Mouse (Mus musculus): ENCODE measurements at regions not wholly inside any gene's neighbourhood (a gene's known extent, or its start where the extent isn't known, plus 50 kb on each side); places are given as distances from the start of the nearest gene placed in this dataset.

DNA sequence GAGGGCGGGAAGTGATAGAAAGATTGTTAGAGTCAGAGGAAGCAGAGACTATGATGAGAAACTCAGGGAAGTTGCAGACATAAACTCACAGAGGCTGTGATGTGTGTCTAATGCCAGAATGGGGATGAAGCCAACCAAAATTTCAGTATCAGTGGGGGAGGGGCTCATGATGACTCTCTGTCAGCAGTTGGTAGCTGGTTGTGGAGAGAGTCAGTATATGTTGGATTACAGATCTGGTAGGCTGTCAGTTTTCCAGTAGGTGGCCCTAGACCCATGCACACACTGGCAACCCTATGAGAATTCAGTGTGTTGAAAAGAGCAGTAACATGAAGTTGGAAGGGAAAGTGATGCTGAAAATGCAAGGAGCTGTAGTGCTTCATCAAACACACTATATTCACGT is 257.5 kb downstream of the Ttc32 start:
- ATAC-seq (ENCODE audit: low read depth): no peak
- Histone ChIP-seq H3K9me3 (no peaks in the 10 kb centered on the region), H3K4me2 (no peak overlapping the region), H3K4me3 (no peak overlapping the region), H3K27ac (replicated peaks) (no peak overlapping the region), H3K4me1 (replicated peaks) (no peaks in the 10 kb centered on the region), H3K9ac (no peak overlapping the region), H3K27me3 (no peaks in the 10 kb centered on the region), H3K36me3 (no peaks in the 10 kb centered on the region)
- 93% methylated on average over 2 of the region's 2 CpGs for WGBS

DNA sequence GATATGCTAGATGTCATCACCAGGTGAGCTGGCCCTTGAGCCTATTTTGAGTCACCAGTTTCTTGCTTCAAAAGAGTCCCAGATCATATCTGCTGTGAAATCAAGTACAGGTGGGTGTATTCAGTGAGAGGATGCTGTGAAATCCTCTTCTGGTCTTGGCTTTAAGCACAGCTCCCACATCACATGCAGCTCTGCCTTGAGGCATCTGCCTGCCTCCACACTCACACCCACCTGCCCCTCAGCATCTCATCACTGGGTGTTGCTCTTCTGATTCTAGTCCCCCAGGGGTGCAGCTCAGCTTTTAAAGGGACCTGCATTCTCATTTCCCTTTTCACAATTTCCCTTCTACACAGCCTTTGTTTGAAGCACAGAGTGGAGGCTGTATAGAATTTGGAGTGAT is 262.9 kb downstream of the Ttc32 start:
- no peak overlapping the region for H3K4me2 ChIP-seq
- H3K36me3 ChIP-seq: no peaks in the 10 kb centered on the region
- H3K27me3 ChIP-seq: no peaks in the 10 kb centered on the region
- H3K27ac ChIP-seq (replicated peaks): no peak overlapping the region
- no peak for ATAC-seq (ENCODE audit: low read depth)
- H3K4me1 ChIP-seq (replicated peaks): no peaks in the 10 kb centered on the region
- no peak overlapping the region for H3K9ac ChIP-seq
- H3K9me3 ChIP-seq: no peaks in the 10 kb centered on the region
- no peak overlapping the region for H3K4me3 ChIP-seq

GRCm38 (mm10) chr12:9295211-9295610 is 265.4 kb downstream of the Ttc32 start:
- H3K9me3 ChIP-seq: no peaks in the 10 kb centered on the region
- no peak overlapping the region for H3K27ac ChIP-seq (replicated peaks)
- ATAC-seq (ENCODE audit: low read depth): no peak
- H3K36me3 ChIP-seq: no peaks in the 10 kb centered on the region
- no peaks in the 10 kb centered on the region for H3K4me1 ChIP-seq (replicated peaks)
- 90% methylated on average over 3 of the region's 3 CpGs for WGBS
- H3K27me3 ChIP-seq: no peaks in the 10 kb centered on the region
- no peak overlapping the region for H3K4me3 ChIP-seq
- no peak overlapping the region for H3K9ac ChIP-seq
- no peak overlapping the region for H3K4me2 ChIP-seq

DNA sequence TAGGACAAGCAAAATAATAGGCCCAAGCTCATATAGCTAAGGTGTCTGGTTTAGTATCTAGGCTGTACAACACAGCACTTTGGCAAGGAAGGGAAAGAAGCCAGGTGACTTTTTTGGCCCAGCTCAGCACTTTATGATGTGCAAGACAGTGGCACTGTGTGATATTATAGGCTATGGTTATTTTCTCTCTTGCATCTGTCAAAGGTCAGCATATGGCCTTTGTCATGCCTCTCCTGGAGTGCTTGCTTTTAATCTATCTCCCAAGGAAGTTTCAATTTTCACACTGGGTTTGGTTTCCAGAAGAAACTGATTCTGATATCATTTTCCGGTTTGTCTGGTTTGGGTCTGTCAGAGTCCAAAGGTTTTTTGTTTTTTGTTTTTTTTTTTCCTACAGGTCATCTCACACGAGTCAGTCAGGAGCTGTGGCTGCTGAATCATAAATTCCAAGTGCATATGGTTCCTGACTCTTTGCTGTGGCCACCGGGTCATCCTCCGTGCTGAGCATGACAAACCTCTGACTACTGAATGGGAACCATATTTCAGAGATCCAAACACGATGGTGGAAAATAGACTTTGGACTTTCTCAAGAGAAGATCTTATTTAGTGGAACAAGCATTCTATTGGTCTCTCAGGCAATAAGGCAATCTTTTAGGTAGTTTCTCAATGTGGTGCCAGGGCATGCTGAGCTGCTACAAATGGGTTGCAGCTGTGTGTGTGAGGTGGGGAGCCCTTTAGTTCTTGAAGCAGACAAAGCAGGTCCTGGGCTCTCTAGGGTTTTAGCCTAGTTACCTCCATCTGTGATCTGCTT is 269.3 kb downstream of the Ttc32 start:
- Histone ChIP-seq H3K4me1 (replicated peaks) (no peaks in the 10 kb centered on the region), H3K9ac (no peak overlapping the region), H3K4me3 (no peak overlapping the region), H3K27ac (replicated peaks) (no peak overlapping the region), H3K27me3 (no peaks in the 10 kb centered on the region), H3K9me3 (no peaks in the 10 kb centered on the region), H3K4me2 (no peak overlapping the region), H3K36me3 (no peaks in the 10 kb centered on the region)
- 67% methylated on average over 5 of the region's 5 CpGs for WGBS
- no peak for ATAC-seq (ENCODE audit: low read depth)

DNA sequence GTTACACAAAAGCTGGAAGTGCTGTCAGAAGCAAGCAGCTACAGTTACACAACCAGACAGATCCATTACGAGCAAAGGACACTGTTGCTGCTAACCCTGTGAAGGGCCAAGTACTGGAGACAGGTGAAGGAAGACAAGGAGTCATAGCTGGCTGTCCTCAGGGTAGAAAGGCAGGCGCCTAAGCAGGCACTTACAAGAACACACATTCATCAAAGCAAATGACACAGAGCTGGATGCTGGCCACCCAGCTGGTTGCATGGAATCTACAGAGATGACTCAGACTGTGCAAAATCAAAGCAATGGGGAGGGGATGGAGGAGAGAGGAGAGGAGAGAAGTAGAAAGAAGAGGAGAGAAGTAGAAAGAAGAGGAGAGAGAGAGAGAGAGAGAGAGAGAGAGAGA is 265.8 kb upstream of the Osr1 start:
- H3K4me3 ChIP-seq: no peak overlapping the region
- ATAC-seq (ENCODE audit: low read depth): no peak
- H3K4me2 ChIP-seq: no peak overlapping the region
- H3K9me3 ChIP-seq: no peaks in the 10 kb centered on the region
- 86% methylated on average over 2 of the region's 2 CpGs for WGBS
- no peak overlapping the region for H3K27ac ChIP-seq (replicated peaks)
- no peaks in the 10 kb centered on the region for H3K4me1 ChIP-seq (replicated peaks)
- H3K27me3 ChIP-seq: no peaks in the 10 kb centered on the region
- H3K9ac ChIP-seq: no peak overlapping the region
- no peaks in the 10 kb centered on the region for H3K36me3 ChIP-seq

DNA sequence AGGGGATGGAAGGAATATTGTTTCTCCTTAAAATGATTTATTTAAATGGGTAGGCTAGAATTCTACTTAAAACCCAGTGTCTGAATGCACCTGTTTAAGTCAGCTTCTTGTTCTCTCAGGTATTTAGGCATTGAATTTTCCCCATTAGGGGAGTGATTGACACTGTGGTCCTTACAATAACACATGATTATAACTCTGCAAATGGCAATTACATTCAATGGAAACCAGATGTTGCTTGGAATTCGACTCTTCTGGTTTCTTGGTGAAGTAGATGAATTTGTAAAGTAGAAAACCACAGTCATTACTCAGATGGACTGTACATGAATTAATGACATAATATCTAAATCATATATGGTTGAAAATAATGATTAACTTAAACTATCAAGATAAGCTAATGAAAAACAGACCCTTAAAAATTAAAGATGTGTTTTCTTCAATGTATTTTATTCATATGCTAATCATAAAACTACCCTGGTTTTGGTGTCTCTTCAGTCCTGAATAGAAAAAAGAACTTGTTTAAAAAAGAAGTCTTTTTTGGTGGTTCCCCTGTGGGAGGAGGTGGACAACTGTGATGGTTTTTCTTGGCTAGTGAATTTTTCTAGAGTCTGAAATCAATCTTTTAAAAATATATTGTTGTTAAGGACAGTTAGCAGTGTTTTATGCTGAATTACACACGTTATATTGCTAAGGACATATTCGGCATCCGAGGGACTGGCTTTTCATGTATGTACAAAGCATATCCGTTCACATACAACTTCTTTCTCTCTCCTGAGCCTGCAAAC is 231.8 kb upstream of the Osr1 start:
- Histone ChIP-seq H3K27ac (replicated peaks) (no peak overlapping the region), H3K4me3 (no peak overlapping the region), H3K36me3 (no peaks in the 10 kb centered on the region), H3K4me1 (replicated peaks) (peaks cover 6% of the 10 kb centered on the region), H3K27me3 (no peaks in the 10 kb centered on the region), H3K9ac (no peak overlapping the region), H3K9me3 (no peaks in the 10 kb centered on the region), H3K4me2 (no peak overlapping the region)
- WGBS: 84% methylated on average over 5 of the region's 5 CpGs
- no peak for ATAC-seq (ENCODE audit: low read depth)

GRCm38 (mm10) chr12:9338801-9339231 is 231.1 kb upstream of the Osr1 start:
- H3K4me1 ChIP-seq (replicated peaks): peaks cover 6% of the 10 kb centered on the region
- H3K4me2 ChIP-seq: no peak overlapping the region
- WGBS: 39% methylated on average over 7 of the region's 7 CpGs
- no peaks in the 10 kb centered on the region for H3K36me3 ChIP-seq
- no peaks in the 10 kb centered on the region for H3K9me3 ChIP-seq
- no peak overlapping the region for H3K27ac ChIP-seq (replicated peaks)
- H3K9ac ChIP-seq: no peak overlapping the region
- H3K27me3 ChIP-seq: no peaks in the 10 kb centered on the region
- no peak overlapping the region for H3K4me3 ChIP-seq
- no peak for ATAC-seq (ENCODE audit: low read depth)

- Histone ChIP-seq H3K4me1 (replicated peaks) (peaks cover 6% of the 10 kb centered on the region), H3K27ac (replicated peaks) (no peak overlapping the region), H3K36me3 (no peaks in the 10 kb centered on the region), H3K9ac (no peak overlapping the region), H3K4me3 (no peak overlapping the region), H3K4me2 (no peak overlapping the region), H3K9me3 (no peaks in the 10 kb centered on the region), H3K27me3 (no peaks in the 10 kb centered on the region)
- ATAC-seq (ENCODE audit: low read depth): no peak
These were observed 229.1 kb upstream of the Osr1 start for GRCm38 (mm10) chr12:9340769-9341168.

- ATAC-seq (ENCODE audit: low read depth): no peak
- H3K9ac ChIP-seq: no peak overlapping the region
- WGBS: 93% methylated on average over 1 of the region's 1 CpGs
- H3K9me3 ChIP-seq: no peaks in the 10 kb centered on the region
- no peaks in the 10 kb centered on the region for H3K36me3 ChIP-seq
- H3K4me3 ChIP-seq: no peak overlapping the region
- no peak overlapping the region for H3K27ac ChIP-seq (replicated peaks)
- H3K4me1 ChIP-seq (replicated peaks): no peaks in the 10 kb centered on the region
- no peaks in the 10 kb centered on the region for H3K27me3 ChIP-seq
- no peak overlapping the region for H3K4me2 ChIP-seq
These were observed 224.6 kb upstream of the Osr1 start for GRCm38 (mm10) chr12:9345359-9345758.

GRCm38 (mm10) chr12:9355512-9355911 is 214.4 kb upstream of the Osr1 start:
- Histone ChIP-seq H3K9me3 (no peaks in the 10 kb centered on the region), H3K4me1 (replicated peaks) (no peaks in the 10 kb centered on the region), H3K4me3 (no peak overlapping the region), H3K27me3 (no peaks in the 10 kb centered on the region), H3K9ac (no peak overlapping the region), H3K27ac (replicated peaks) (no peak overlapping the region), H3K4me2 (no peak overlapping the region), H3K36me3 (no peaks in the 10 kb centered on the region)
- no peak for ATAC-seq (ENCODE audit: low read depth)
- WGBS: 79% methylated on average over 4 of the region's 4 CpGs

- Histone ChIP-seq H3K27ac (replicated peaks) (no peak overlapping the region), H3K4me2 (no peak overlapping the region), H3K4me3 (no peak overlapping the region), H3K27me3 (no peaks in the 10 kb centered on the region), H3K9ac (no peak overlapping the region), H3K9me3 (no peaks in the 10 kb centered on the region), H3K4me1 (replicated peaks) (no peaks in the 10 kb centered on the region), H3K36me3 (no peaks in the 10 kb centered on the region)
- no peak for ATAC-seq (ENCODE audit: low read depth)
- 91% methylated on average over 5 of the region's 5 CpGs for WGBS
These were observed 212.1 kb upstream of the Osr1 start for GRCm38 (mm10) chr12:9357856-9358255.

DNA sequence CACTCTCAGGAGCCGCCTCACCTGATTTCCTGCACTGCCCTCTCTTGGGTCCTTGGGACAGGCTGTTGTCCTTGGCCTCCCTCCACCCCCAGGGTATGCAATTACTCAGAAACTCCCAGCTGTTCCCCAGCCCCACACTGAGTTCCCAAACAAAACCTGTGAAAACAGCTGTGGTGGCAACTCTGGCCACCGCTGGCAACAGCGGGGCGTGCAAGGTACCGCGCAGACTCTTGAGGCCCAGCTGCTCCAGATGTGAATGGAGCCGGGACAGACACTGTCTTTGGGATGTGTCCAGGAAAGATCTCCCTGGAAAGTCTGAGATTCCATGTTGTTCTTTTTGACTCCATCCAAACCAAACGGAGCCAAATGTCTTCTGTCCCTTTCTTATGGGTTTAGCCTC is 211.0 kb upstream of the Osr1 start:
- no peak for ATAC-seq (ENCODE audit: low read depth)
- no peak overlapping the region for H3K4me3 ChIP-seq
- H3K27me3 ChIP-seq: no peaks in the 10 kb centered on the region
- H3K9ac ChIP-seq: no peak overlapping the region
- 47% methylated on average over 8 of the region's 8 CpGs for WGBS
- H3K9me3 ChIP-seq: no peaks in the 10 kb centered on the region
- no peaks in the 10 kb centered on the region for H3K4me1 ChIP-seq (replicated peaks)
- no peaks in the 10 kb centered on the region for H3K36me3 ChIP-seq
- H3K27ac ChIP-seq (replicated peaks): no peak overlapping the region
- no peak overlapping the region for H3K4me2 ChIP-seq

DNA sequence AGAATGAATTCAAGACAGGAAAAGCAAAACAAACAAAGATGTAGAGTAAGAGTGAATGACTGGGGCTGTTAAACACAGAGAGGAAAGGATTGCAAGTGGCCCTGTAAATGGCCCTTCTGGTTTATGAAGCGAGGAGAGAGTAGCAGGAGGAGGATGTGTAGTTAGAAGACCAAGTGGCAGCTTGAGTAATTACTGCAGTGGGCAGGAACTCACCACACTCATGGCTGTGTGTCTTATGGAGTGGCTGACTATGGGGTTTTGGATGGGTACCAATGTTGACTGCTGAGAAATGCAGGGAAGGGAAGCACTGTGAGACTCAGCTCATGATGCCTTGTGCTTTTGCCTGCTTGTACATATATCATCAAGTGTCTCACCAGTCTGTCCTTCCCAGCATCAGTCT is 204.0 kb upstream of the Osr1 start:
- H3K9me3 ChIP-seq: no peaks in the 10 kb centered on the region
- H3K9ac ChIP-seq: no peak overlapping the region
- no peak overlapping the region for H3K4me3 ChIP-seq
- no peaks in the 10 kb centered on the region for H3K36me3 ChIP-seq
- H3K27ac ChIP-seq (replicated peaks): no peak overlapping the region
- no peak overlapping the region for H3K4me2 ChIP-seq
- no peaks in the 10 kb centered on the region for H3K27me3 ChIP-seq
- WGBS: 42% methylated on average over 1 of the region's 1 CpGs
- ATAC-seq (ENCODE audit: low read depth): no peak
- H3K4me1 ChIP-seq (replicated peaks): no peaks in the 10 kb centered on the region

Measured in neural tube, embryonic 13.5 days (tissue).